Mouse (Mus musculus) testis, adult 2 months (tissue): ENCODE measurements around the gene Apol9a. TPM values are rescaled to one million over a fixed set of nuclear protein-coding genes. Genes with fewer than 3 reads are reported as not detected.

Experiments
- H3K27ac ChIP-seq: fragments of 200-500 bp; 2 replicates; pipeline ENCODE4 v1.5.1; 2012; ENCODE audit warnings: low read depth, low read length; ENCODE audit not compliant: control insufficient read depth, insufficient read depth
- H3K27me3 ChIP-seq: fragments of 200-500 bp; 2 replicates; pipeline ENCODE4 v1.6.1; 2012; ENCODE audit warnings: mild to moderate bottlenecking, low read length, moderate library complexity; ENCODE audit not compliant: control insufficient read depth, insufficient read depth
- H3K36me3 ChIP-seq: fragments of 200-500 bp; 2 replicates; pipeline ENCODE4 v1.6.1; 2012; ENCODE audit warnings: mild to moderate bottlenecking, low read length; ENCODE audit not compliant: control insufficient read depth, insufficient read depth
- H3K4me1 ChIP-seq: fragments of 200-500 bp; 2 replicates; pipeline ENCODE4 v1.6.1; 2012; ENCODE audit warnings: low read length; ENCODE audit not compliant: control insufficient read depth, insufficient read depth
- H3K4me3 ChIP-seq: fragments of 200-500 bp; 2 replicates; pipeline ENCODE4 v1.5.1; 2012; ENCODE audit warnings: low read depth, mild to moderate bottlenecking, low read length, moderate library complexity, mixed read lengths; ENCODE audit not compliant: control insufficient read depth
- CTCF ChIP-seq: fragments of 200-500 bp; IDR thresholded peaks from 2 replicates; pipeline ENCODE4 v1.5.1; 2012; ENCODE audit warnings: low read depth, mild to moderate bottlenecking, inconsistent platforms, low read length, moderate library complexity; ENCODE audit not compliant: control insufficient read depth, insufficient read depth, insufficient replicate concordance
- POLR2A ChIP-seq: fragments of 200-500 bp; IDR thresholded peaks from 2 replicates; pipeline ENCODE4 v1.6.1; 2012; ENCODE audit warnings: low read depth, mild to moderate bottlenecking, inconsistent platforms, low read length, moderate library complexity; ENCODE audit not compliant: control insufficient read depth
- polyA plus RNA-seq: library from polyadenylated mRNA; depleted of rRNA; stranded (reverse); fragments of >200 nt; gene quantifications from 2 replicates; pipeline ENCODE4 v1.2.3, GENCODE M21; 2012; rRNA removed

The Apol9a gene
- polyA plus RNA-seq, 1 experiment = 0.07 TPM

GRCm38 (mm10) chr15:77359905-77360304 is 51.0 kb downstream of the Apol9a start:
- Histone ChIP-seq H3K27me3 (peaks cover 3% of the 10 kb centered on the region; the same call in 1 of the 2 replicates), H3K27ac (no peak overlapping the region), H3K4me3 (no peak overlapping the region), H3K4me1 (peaks cover 9% of the 10 kb centered on the region), H3K36me3 (no peaks in the 10 kb centered on the region)
- TF ChIP-seq POLR2A (no peak), CTCF (no peak)

GRCm38 (mm10) chr15:77359486-77359885 is 51.4 kb downstream of the Apol9a start:
- Histone ChIP-seq H3K27me3 (peaks cover 3% of the 10 kb centered on the region; the same call in 1 of the 2 replicates), H3K36me3 (no peaks in the 10 kb centered on the region), H3K27ac (no peak overlapping the region), H3K4me3 (no peak overlapping the region), H3K4me1 (peaks cover 9% of the 10 kb centered on the region)
- TF ChIP-seq POLR2A = no peak
- TF ChIP-seq CTCF = no peak

GRCm38 (mm10) chr15:77359084-77359483 is 51.9 kb downstream of the Apol9a start:
- TF ChIP-seq POLR2A (no peak), CTCF (no peak)
- peaks cover 9% of the 10 kb centered on the region for H3K4me1 ChIP-seq
- no peaks in the 10 kb centered on the region for H3K36me3 ChIP-seq

GRCm38 (mm10) chr15:77358320-77359040 is 52.5 kb downstream of the Apol9a start:
- Histone ChIP-seq H3K27ac (no peak overlapping the region), H3K4me1 (peaks cover 9% of the 10 kb centered on the region), H3K36me3 (no peaks in the 10 kb centered on the region), H3K4me3 (peak overlapping the region; percentile 37), H3K27me3 (peaks cover 3% of the 10 kb centered on the region; the same call in 1 of the 2 replicates)
- TF ChIP-seq POLR2A (no peak), CTCF (peak; percentile 93)

More at GRCm38 (mm10) chr15:77359084-77359483, 51.9 kb downstream of the Apol9a start:
- Histone ChIP-seq H3K27me3 (peaks cover 3% of the 10 kb centered on the region; the same call in 1 of the 2 replicates), H3K27ac (no peak overlapping the region), H3K4me3 (no peak overlapping the region)

- no peak overlapping the region for H3K27ac ChIP-seq
- H3K4me3 ChIP-seq = no peak overlapping the region
- H3K4me1 ChIP-seq = peaks cover 12% of the 10 kb centered on the region
Observed at GRCm38 (mm10) chr15:77356248-77356810, 54.6 kb downstream of the Apol9a start.

GRCm38 (mm10) chr15:77354848-77355551 is 55.9 kb downstream of the Apol9a start:
- no peak overlapping the region for H3K4me3 ChIP-seq
- H3K4me1 ChIP-seq = peaks cover 12% of the 10 kb centered on the region
- no peak overlapping the region for H3K27ac ChIP-seq
- H3K36me3 ChIP-seq = no peaks in the 10 kb centered on the region
- H3K27me3 ChIP-seq = peaks cover 3% of the 10 kb centered on the region; the same call in 1 of the 2 replicates
- no peak for TF ChIP-seq CTCF
- no peak for TF ChIP-seq POLR2A

More at GRCm38 (mm10) chr15:77356248-77356810, 54.6 kb downstream of the Apol9a start:
- TF ChIP-seq POLR2A (no peak), CTCF (no peak)
- Histone ChIP-seq H3K27me3 (peaks cover 3% of the 10 kb centered on the region; the same call in 1 of the 2 replicates), H3K36me3 (no peaks in the 10 kb centered on the region)

GRCm38 (mm10) chr15:77354496-77354847 is 56.5 kb downstream of the Apol9a start:
- Histone ChIP-seq H3K4me1 (peaks cover 11% of the 10 kb centered on the region), H3K27ac (no peak overlapping the region), H3K36me3 (no peaks in the 10 kb centered on the region), H3K4me3 (no peak overlapping the region), H3K27me3 (peaks cover under 1% of the 10 kb centered on the region; the same call in 1 of the 2 replicates)
- TF ChIP-seq POLR2A (no peak), CTCF (no peak)

Other genes starting within 250 kb of the Apol9a start
- 12.7 and 13.1 TPM in 2 replicates for gene Rbfox2, start 104.1 kb downstream of the Apol9a start, polyA plus RNA-seq
- 0.10 TPM in 1 of 2 replicates, not detected in the other for gene Apol7a, start 12.0 kb downstream of the Apol9a start, polyA plus RNA-seq
- 11.1 and 12.4 TPM in 2 replicates for gene Apol7b, start 36.4 kb upstream of the Apol9a start, polyA plus RNA-seq
- gene Apol10a, start 65.9 kb upstream of the Apol9a start, polyA plus RNA-seq = 0.28 and 0.38 TPM in 2 replicates
- gene Apol11a, start 97.1 kb upstream of the Apol9a start, polyA plus RNA-seq = 0.15 and 0.22 TPM in 2 replicates
- gene Apol7c, start 122.2 kb upstream of the Apol9a start, polyA plus RNA-seq = 2.2 and 2.5 TPM in 2 replicates
- 107 and 146 TPM in 2 replicates for gene 1700025B11Rik, start 150.8 kb upstream of the Apol9a start, polyA plus RNA-seq
- gene Apol10b, start 185.0 kb upstream of the Apol9a start, polyA plus RNA-seq = 0.05 and 0.10 TPM in 2 replicates
- 0.41 and 1.7 TPM in 2 replicates for gene Gm36245, start 188.1 kb upstream of the Apol9a start, polyA plus RNA-seq
- gene Apol11b, start 232.2 kb upstream of the Apol9a start, polyA plus RNA-seq = 0.05 TPM in 1 of 2 replicates, not detected in the other